Mouse (Mus musculus) fat pad, adult 2 months (tissue): ENCODE results near the gene Fam155a.

Experiments used
- DNase-seq: peaks from one replicate; pipeline ENCODE4 v3.0.0-alpha.2; 2011; ENCODE audit warnings: low read depth, low spot score; ENCODE audit errors: extremely low read depth

Fam155a gene

GRCm38 (mm10) chr8:9200099-9200498 lies 570.9 kb downstream of the Fam155a start:
- no peak for DNase-seq

- no peak for DNase-seq
These were observed 579.3 kb downstream of the Fam155a start for GRCm38 (mm10) chr8:9191682-9192081.

- no peak for DNase-seq
These were observed 582.3 kb downstream of the Fam155a start for GRCm38 (mm10) chr8:9188616-9189015.

- DNase-seq = no peak
These were observed 585.8 kb downstream of the Fam155a start for GRCm38 (mm10) chr8:9185200-9185599.

GRCm38 (mm10) chr8:9182461-9182860 lies 588.5 kb downstream of the Fam155a start:
- no peak for DNase-seq

GRCm38 (mm10) chr8:9180686-9181315 lies 590.2 kb downstream of the Fam155a start:
- DNase-seq = no peak

GRCm38 (mm10) chr8:9176974-9177373 lies 594.0 kb downstream of the Fam155a start:
- no peak for DNase-seq

- DNase-seq = no peak
These were observed 595.9 kb downstream of the Fam155a start for GRCm38 (mm10) chr8:9174865-9175565.

- no peak for DNase-seq
These were observed 599.1 kb downstream of the Fam155a start for GRCm38 (mm10) chr8:9171848-9172247.

- DNase-seq = no peak
These were observed 603.0 kb downstream of the Fam155a start for GRCm38 (mm10) chr8:9167995-9168394.

- no peak for DNase-seq
These were observed 609.4 kb downstream of the Fam155a start for GRCm38 (mm10) chr8:9161606-9162005.

GRCm38 (mm10) chr8:9159322-9159721 lies 611.6 kb downstream of the Fam155a start:
- no peak for DNase-seq

GRCm38 (mm10) chr8:9158652-9159051 lies 612.3 kb downstream of the Fam155a start:
- DNase-seq = no peak

- DNase-seq = no peak
These were observed 613.7 kb downstream of the Fam155a start for GRCm38 (mm10) chr8:9157141-9157781.
